Mouse (Mus musculus) liver, adult 2 months (tissue): ENCODE results near the gene B2m.

Source experiments
- CTCF ChIP-seq: fragments of 200-500 bp; IDR thresholded peaks from 2 replicates; pipeline ENCODE4 v1.5.1; 2011; ENCODE audit warnings: low read depth, low read length, control low read depth
- POLR2A ChIP-seq: fragments of 200-500 bp; IDR thresholded peaks from 2 replicates; pipeline ENCODE4 v1.6.1; 2011; ENCODE audit warnings: low read length, control low read depth; ENCODE audit not compliant: insufficient read depth; ENCODE audit errors: extremely low read depth

GRCm38 (mm10) chr2:122201501-122201900 is 54.0 kb downstream of the B2m start:
- TF ChIP-seq CTCF (no peak), POLR2A (no peak)
